In genomic region chr14:47077576-47077970, GRCm38 (mm10) we compare ENCODE assay signal across 13 mouse cellular contexts.
"Had no signal": no experiment of that assay in that cellular context is flagged by ENCODE, and none has a peak within 500 bp of the region (broad histone marks: within the 10 kb centered on the region; RNA-seq: fewer than 3 reads in every experiment).

No protein-coding gene starts in this region.

- H3K36me3 ChIP-seq: liver, embryonic 12.5 days; neural tube, embryonic 15.5 days had no signal

- H3K4me1 ChIP-seq: limb, embryonic 15.5 days; liver, embryonic 12.5 days; neural tube, embryonic 15.5 days had no signal

- H3K4me3 ChIP-seq: limb, embryonic 15.5 days; liver, embryonic 12.5 days; midbrain, embryonic 10.5 days; myocyte; neural tube, embryonic 15.5 days had no signal

- H3K4me2 ChIP-seq: limb, embryonic 15.5 days; liver, embryonic 12.5 days; lung, embryonic 14.5 days; neural tube, embryonic 15.5 days had no signal

- H3K27me3 ChIP-seq: limb, embryonic 15.5 days; neural tube, embryonic 15.5 days had no signal

- H3K27ac ChIP-seq: limb, embryonic 15.5 days; liver, embryonic 12.5 days; midbrain, embryonic 10.5 days; neural tube, embryonic 15.5 days had no signal

- ATAC-seq: liver, embryonic 12.5 days had no signal

- H3K9me3 ChIP-seq: limb, embryonic 15.5 days; liver, embryonic 12.5 days; midbrain, embryonic 10.5 days; neural tube, embryonic 15.5 days had no signal

- DNase-seq: kidney, postnatal 36 days; layer of hippocampus, adult 9-11 months; layer of hippocampus, postnatal 36 days; lung, embryonic 14.5 days; lung, postnatal 10 days; lung, postnatal 4 days; midbrain, embryonic 14.5 days; right cerebral cortex, postnatal 25 days had no signal

- H3K9ac ChIP-seq: limb, embryonic 15.5 days; liver, embryonic 12.5 days; lung, embryonic 14.5 days; neural tube, embryonic 15.5 days had no signal
